Mouse (Mus musculus) gastrocnemius, postnatal 10 days (tissue): ENCODE results near the gene 2610301B20Rik. TPM values are rescaled to one million over a fixed set of nuclear protein-coding genes. Genes with fewer than 3 reads are reported as not detected.
"Not testable (repeated sequence)": the region's sequence is repeated elsewhere in the genome, so short reads cannot be mapped to it uniquely, and the experiment has no call there.

Experiments used
- DNase-seq: peaks from one replicate; pipeline ENCODE4 v3.0.0; 2021; ENCODE audit warnings: mixed read lengths
- long read RNA-seq, 2 experiments: library from polyadenylated mRNA; stranded (forward); transcript quantifications; one replicate each; pipeline ENCODE4 v2.0.0; 2021
- total RNA-seq, 2 experiments: library from RNA; stranded (reverse); gene quantifications; 2 replicates each; pipeline ENCODE4 v1.2.3; 2021

The 2610301B20Rik gene
- total RNA-seq = 1 to 10 TPM; 4.9 to 5.6 TPM
- long read RNA-seq, experiment 1, transcript 2610301B20Rik-201 (6 exons, 2,116 nt) = major isoform, 10 of 10 reads
- long read RNA-seq, experiment 1, partial matches to known transcripts = 0 of 10 reads
- long read RNA-seq, experiment 1, other reads (novel, unspliced or antisense) = 0 of 10 reads
- long read RNA-seq, experiment 2, transcript 2610301B20Rik-201 (6 exons, 2,116 nt) = major isoform, 10 of 11 reads
- long read RNA-seq, experiment 2, partial matches to known transcripts = 0 of 11 reads
- long read RNA-seq, experiment 2, other reads (novel, unspliced or antisense) = 1 of 11 reads

- DNase-seq = peak; percentile 96
These were observed at the start of gene 2610301B20Rik for GRCm38 (mm10) chr4:10873920-10874665. Gene 2610301B20Rik (plus strand): TSS chr4:10874498.

- DNase-seq = no peak
These were observed 41.0 kb upstream of the 2610301B20Rik start for GRCm38 (mm10) chr4:10833273-10833672.

- peak; percentile 24 for DNase-seq
These were observed 38.8 kb upstream of the 2610301B20Rik start for GRCm38 (mm10) chr4:10835252-10836051.

- no peak for DNase-seq
These were observed 28.4 kb upstream of the 2610301B20Rik start for GRCm38 (mm10) chr4:10845848-10846247.

- DNase-seq = no peak
These were observed 24.5 kb upstream of the 2610301B20Rik start for GRCm38 (mm10) chr4:10849812-10850211.

GRCm38 (mm10) chr4:10851013-10851412 is 23.3 kb upstream of the 2610301B20Rik start:
- no peak for DNase-seq

- DNase-seq = no peak
These were observed 15.1 kb upstream of the 2610301B20Rik start for GRCm38 (mm10) chr4:10859174-10859573.

- no peak for DNase-seq
These were observed 14.3 kb upstream of the 2610301B20Rik start for GRCm38 (mm10) chr4:10859911-10860581.

GRCm38 (mm10) chr4:10860825-10861224 is 13.5 kb upstream of the 2610301B20Rik start:
- DNase-seq = no peak

- DNase-seq = not testable (repeated sequence)
These were observed 11.4 kb upstream of the 2610301B20Rik start for GRCm38 (mm10) chr4:10862882-10863281.

- DNase-seq = no peak
These were observed 2.1 kb upstream of the 2610301B20Rik start for GRCm38 (mm10) chr4:10872231-10872630.

- no peak for DNase-seq
These were observed 1.4 kb upstream of the 2610301B20Rik start for GRCm38 (mm10) chr4:10872685-10873539.

- DNase-seq = peak; percentile 41
These were observed 764 bp upstream of the 2610301B20Rik start for GRCm38 (mm10) chr4:10873549-10873919.

GRCm38 (mm10) chr4:10874718-10875121 is 422 bp downstream of the 2610301B20Rik start:
- no peak for DNase-seq

- no peak for DNase-seq
These were observed 1.1 kb downstream of the 2610301B20Rik start for GRCm38 (mm10) chr4:10875407-10875806.

GRCm38 (mm10) chr4:10877057-10877456 is 2.8 kb downstream of the 2610301B20Rik start:
- DNase-seq = no peak

- no peak for DNase-seq
These were observed 9.6 kb downstream of the 2610301B20Rik start for GRCm38 (mm10) chr4:10883740-10884408.

- no peak for DNase-seq
These were observed 14.5 kb downstream of the 2610301B20Rik start for GRCm38 (mm10) chr4:10888835-10889234.

- DNase-seq = no peak
These were observed 22.0 kb downstream of the 2610301B20Rik start for GRCm38 (mm10) chr4:10896262-10896661.

GRCm38 (mm10) chr4:10896859-10897258 is 22.6 kb downstream of the 2610301B20Rik start:
- DNase-seq = no peak
